Mouse (Mus musculus): ENCODE measurements around the gene Emc3. TPM values are rescaled to one million over a fixed set of nuclear protein-coding genes. Genes with fewer than 3 reads are reported as not detected.

Gene Emc3
- polyA plus RNA-seq (2012; rRNA removed): 12.8 and 13.2 TPM in 2 replicates

GRCm38 (mm10) chr6:113530932-113531839, at the start of gene Emc3, which contains the start of gene Fancd2:
Gene Emc3 (minus strand): TSS chr6:113531652.
Gene Fancd2 (plus strand): TSS chr6:113531682.

GRCm38 (mm10) chr6:113501388-113502084, 29.9 kb downstream of the Emc3 start, which contains the start of gene Prrt3:
Gene Prrt3 (minus strand): TSS chr6:113501931.

GRCm38 (mm10) chr6:113483100-113483615, 48.3 kb downstream of the Emc3 start, which contains the start of gene Creld1:
Gene Creld1 (plus strand): TSS chr6:113483297.

GRCm38 (mm10) chr6:113471297-113471936, 60.0 kb downstream of the Emc3 start, which contains the start of gene Il17rc:
Gene Il17rc (plus strand): TSS chr6:113471427.

Other genes with a start within 250 kb of the Emc3 start
- not detected in 2 replicates for gene Cpne9, start 249.3 kb downstream of the Emc3 start, polyA plus RNA-seq (2012; rRNA removed)
- 5.8 and 7.2 TPM in 2 replicates for gene Brpf1, start 224.5 kb downstream of the Emc3 start, polyA plus RNA-seq (2012; rRNA removed)
- 5.8 and 6.4 TPM in 2 replicates for gene Ogg1, start 204.7 kb downstream of the Emc3 start, polyA plus RNA-seq (2012; rRNA removed)
- 22.2 and 23.6 TPM in 2 replicates for gene Camk1, start 187.7 kb downstream of the Emc3 start, polyA plus RNA-seq (2012; rRNA removed)
- 8.7 and 11.1 TPM in 2 replicates for gene Tada3, start 153.8 kb downstream of the Emc3 start, polyA plus RNA-seq (2012; rRNA removed)
- gene Arpc4, start 153.5 kb downstream of the Emc3 start, polyA plus RNA-seq (2012; rRNA removed): 41.2 and 47.5 TPM in 2 replicates
- gene Ttll3, start 142.4 kb downstream of the Emc3 start, polyA plus RNA-seq (2012; rRNA removed): 5.5 and 6.9 TPM in 2 replicates
- gene Rpusd3, start 112.3 kb downstream of the Emc3 start, polyA plus RNA-seq (2012; rRNA removed): 27.0 and 55.6 TPM in 2 replicates
- gene Cidec, start 95.9 kb downstream of the Emc3 start, polyA plus RNA-seq (2012; rRNA removed): 36.8 and 48.6 TPM in 2 replicates
- gene Jagn1, start 89.1 kb downstream of the Emc3 start, polyA plus RNA-seq (2012; rRNA removed): 31.7 and 33.8 TPM in 2 replicates
- gene Il17re, start 73.2 kb downstream of the Emc3 start, polyA plus RNA-seq (2012; rRNA removed): 44.5 and 106 TPM in 2 replicates
- gene Il17rc, start 60.2 kb downstream of the Emc3 start, polyA plus RNA-seq (2012; rRNA removed): 212 and 257 TPM in 2 replicates
- gene Creld1, start 48.4 kb downstream of the Emc3 start, polyA plus RNA-seq (2012; rRNA removed): 6.5 and 8.5 TPM in 2 replicates
- 0.10 TPM in 1 of 2 replicates, not detected in the other for gene Prrt3, start 29.7 kb downstream of the Emc3 start, polyA plus RNA-seq (2012; rRNA removed)
- gene Fancd2, start within 50 bp of the Emc3 start, polyA plus RNA-seq (2012; rRNA removed): 0.50 and 0.67 TPM in 2 replicates
- not detected in 2 replicates for gene Fancd2os, start 69.1 kb upstream of the Emc3 start, polyA plus RNA-seq (2012; rRNA removed)
- 58.4 and 60.6 TPM in 2 replicates for gene Brk1, start 73.1 kb upstream of the Emc3 start, polyA plus RNA-seq (2012; rRNA removed)
- 5.0 and 5.8 TPM in 2 replicates for gene Vhl, start 92.3 kb upstream of the Emc3 start, polyA plus RNA-seq (2012; rRNA removed)
- gene Irak2, start 106.8 kb upstream of the Emc3 start, polyA plus RNA-seq (2012; rRNA removed): 13.4 and 15.3 TPM in 2 replicates
- 12.2 and 12.3 TPM in 2 replicates for gene Tatdn2, start 165.4 kb upstream of the Emc3 start, polyA plus RNA-seq (2012; rRNA removed)
- gene Ghrl, start 188.2 kb upstream of the Emc3 start, polyA plus RNA-seq (2012; rRNA removed): 849 and 1,043 TPM in 2 replicates
- 46.6 and 54.0 TPM in 2 replicates for gene Sec13, start 209.1 kb upstream of the Emc3 start, polyA plus RNA-seq (2012; rRNA removed)